Mouse (Mus musculus): ENCODE measurements around the gene Krt32. TPM values are rescaled to one million over a fixed set of nuclear protein-coding genes. Genes with fewer than 3 reads are reported as not detected.

The Krt32 gene
- total and polyA plus RNA-seq, 2 experiments: not detected

GRCm38 (mm10) chr11:100100391-100100790 lies 12.4 kb upstream of the Krt32 start:
- no peak overlapping the region for H3K9ac ChIP-seq (ENCODE audit: low read depth, low read length)
- H3K27ac ChIP-seq (replicated peaks; ENCODE audit: insufficient read depth, low read depth, low read length): no peak overlapping the region
- WGBS: 78% methylated on average over 4 of the region's 4 CpGs
- H3K79me2 ChIP-seq (ENCODE audit: control insufficient read depth, insufficient read depth, low read length): no peaks in the 10 kb centered on the region
- no peak for DNase-seq (ENCODE audit: extremely low read depth, low read depth, low spot score)
- H3K4me3 ChIP-seq (ENCODE audit: insufficient read depth, low read depth, low read length): no peak overlapping the region
- no peaks in the 10 kb centered on the region for H3K4me1 ChIP-seq (ENCODE audit: control insufficient read depth, insufficient read depth, low read length)
- TF ChIP-seq POLR2A (IDR thresholded peaks at IDR 0.05; ENCODE audit: extremely low read depth, insufficient read depth, low read length) (no peak), CTCF (IDR thresholded peaks at IDR 0.05; ENCODE audit: low read depth, low read length) (no peak)
- H3K36me3 ChIP-seq (ENCODE audit: control insufficient read depth, insufficient read depth, low read length): no peaks in the 10 kb centered on the region
- no peaks in the 10 kb centered on the region for H3K27me3 ChIP-seq (ENCODE audit: control insufficient read depth, insufficient read depth, low read length)

DNA sequence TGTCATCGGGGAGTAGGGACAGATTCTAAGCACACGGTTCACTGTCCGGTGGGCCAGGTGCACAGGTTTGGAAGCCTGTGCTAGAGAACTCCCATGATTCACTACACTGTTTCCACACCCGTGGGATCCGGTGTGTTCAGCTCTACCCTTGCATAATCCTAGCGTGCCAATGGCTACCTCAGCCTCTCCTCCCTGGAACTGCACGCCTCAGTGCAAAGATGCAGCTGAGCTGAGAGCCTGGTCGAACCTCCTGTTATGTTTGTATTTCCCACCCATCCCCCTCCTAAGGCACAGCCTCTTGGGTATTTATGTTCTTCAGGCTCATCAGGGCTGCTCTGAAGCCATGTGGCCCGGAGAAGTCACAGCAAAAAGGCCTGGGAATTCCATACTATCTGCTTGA lies 9.8 kb upstream of the Krt32 start:
- WGBS: 63% methylated on average over 9 of the region's 9 CpGs
- Histone ChIP-seq H3K9ac (ENCODE audit: low read depth, low read length) (no peak overlapping the region), H3K79me2 (ENCODE audit: control insufficient read depth, insufficient read depth, low read length) (no peaks in the 10 kb centered on the region), H3K27me3 (ENCODE audit: control insufficient read depth, insufficient read depth, low read length) (no peaks in the 10 kb centered on the region), H3K4me3 (ENCODE audit: insufficient read depth, low read depth, low read length) (no peak overlapping the region), H3K4me1 (ENCODE audit: control insufficient read depth, insufficient read depth, low read length) (no peaks in the 10 kb centered on the region), H3K27ac (replicated peaks; ENCODE audit: insufficient read depth, low read depth, low read length) (no peak overlapping the region), H3K36me3 (ENCODE audit: control insufficient read depth, insufficient read depth, low read length) (no peaks in the 10 kb centered on the region)
- TF ChIP-seq POLR2A (IDR thresholded peaks at IDR 0.05; ENCODE audit: extremely low read depth, insufficient read depth, low read length) (no peak), CTCF (IDR thresholded peaks at IDR 0.05; ENCODE audit: low read depth, low read length) (no peak)
- no peak for DNase-seq (ENCODE audit: extremely low read depth, low read depth, low spot score)

DNA sequence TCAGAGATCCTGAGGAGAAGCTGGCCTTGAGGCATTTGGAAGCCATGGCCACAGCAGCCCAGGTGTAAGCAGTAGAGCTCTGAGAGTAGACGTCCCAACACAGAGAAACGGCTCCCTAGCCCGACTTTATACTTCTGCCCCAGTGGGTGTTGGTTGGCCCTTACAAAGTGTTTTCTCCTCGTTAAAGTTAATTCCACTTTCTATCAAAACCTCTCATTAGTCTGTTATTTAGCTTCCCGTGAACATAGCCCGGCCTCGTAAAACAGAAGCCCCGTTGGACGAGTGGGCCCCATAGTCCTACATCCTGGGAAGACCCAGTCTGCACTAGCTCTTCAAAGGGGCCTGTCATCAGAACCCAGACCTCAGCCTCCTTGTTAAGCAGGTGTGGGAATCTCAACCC lies 8.1 kb upstream of the Krt32 start, which contains the start of gene Krt35:
Gene Krt35, minus strand, starts transcription at position 101 of the 400 bp plus-strand sequence.
- DNase-seq (ENCODE audit: extremely low read depth, low read depth, low spot score): no peak
- H3K4me3 ChIP-seq (ENCODE audit: insufficient read depth, low read depth, low read length): no peak within 1 kb of the TSS
- no peak within 1 kb of the TSS for H3K27ac ChIP-seq (replicated peaks; ENCODE audit: insufficient read depth, low read depth, low read length)
- no peaks in the 10 kb centered on the region for H3K4me1 ChIP-seq (ENCODE audit: control insufficient read depth, insufficient read depth, low read length)
- WGBS: 89% methylated on average over 9 of the region's 9 CpGs
- H3K27me3 ChIP-seq (ENCODE audit: control insufficient read depth, insufficient read depth, low read length): no peaks in the 10 kb centered on the region
- no peaks in the 10 kb centered on the region for H3K36me3 ChIP-seq (ENCODE audit: control insufficient read depth, insufficient read depth, low read length)
- TF ChIP-seq CTCF (IDR thresholded peaks at IDR 0.05; ENCODE audit: low read depth, low read length) (no peak), POLR2A (IDR thresholded peaks at IDR 0.05; ENCODE audit: extremely low read depth, insufficient read depth, low read length) (no peak)
- H3K9ac ChIP-seq (ENCODE audit: low read depth, low read length): no peak within 1 kb of the TSS
- H3K79me2 ChIP-seq (ENCODE audit: control insufficient read depth, insufficient read depth, low read length): no peaks in the 10 kb centered on the region

- DNase-seq (ENCODE audit: extremely low read depth, low read depth, low spot score): no peak
- Histone ChIP-seq H3K36me3 (ENCODE audit: control insufficient read depth, insufficient read depth, low read length) (no peaks in the 10 kb centered on the region), H3K79me2 (ENCODE audit: control insufficient read depth, insufficient read depth, low read length) (no peaks in the 10 kb centered on the region), H3K4me3 (ENCODE audit: insufficient read depth, low read depth, low read length) (no peak overlapping the region), H3K4me1 (ENCODE audit: control insufficient read depth, insufficient read depth, low read length) (no peaks in the 10 kb centered on the region), H3K27me3 (ENCODE audit: control insufficient read depth, insufficient read depth, low read length) (peaks cover 2% of the 10 kb centered on the region; the same call in 1 of the 2 replicates), H3K27ac (replicated peaks; ENCODE audit: insufficient read depth, low read depth, low read length) (no peak overlapping the region), H3K9ac (ENCODE audit: low read depth, low read length) (no peak overlapping the region)
- TF ChIP-seq CTCF (IDR thresholded peaks at IDR 0.05; ENCODE audit: low read depth, low read length): no peak
- TF ChIP-seq POLR2A (IDR thresholded peaks at IDR 0.05; ENCODE audit: extremely low read depth, insufficient read depth, low read length): no peak
- 62% methylated on average over 7 of the region's 7 CpGs for WGBS
Measured at GRCm38 (mm10) chr11:100088378-100089025, 476 bp upstream of the Krt32 start.

- no peaks in the 10 kb centered on the region for H3K4me1 ChIP-seq (ENCODE audit: control insufficient read depth, insufficient read depth, low read length)
Measured at GRCm38 (mm10) chr11:100073873-100074272, 14.2 kb downstream of the Krt32 start.

DNA sequence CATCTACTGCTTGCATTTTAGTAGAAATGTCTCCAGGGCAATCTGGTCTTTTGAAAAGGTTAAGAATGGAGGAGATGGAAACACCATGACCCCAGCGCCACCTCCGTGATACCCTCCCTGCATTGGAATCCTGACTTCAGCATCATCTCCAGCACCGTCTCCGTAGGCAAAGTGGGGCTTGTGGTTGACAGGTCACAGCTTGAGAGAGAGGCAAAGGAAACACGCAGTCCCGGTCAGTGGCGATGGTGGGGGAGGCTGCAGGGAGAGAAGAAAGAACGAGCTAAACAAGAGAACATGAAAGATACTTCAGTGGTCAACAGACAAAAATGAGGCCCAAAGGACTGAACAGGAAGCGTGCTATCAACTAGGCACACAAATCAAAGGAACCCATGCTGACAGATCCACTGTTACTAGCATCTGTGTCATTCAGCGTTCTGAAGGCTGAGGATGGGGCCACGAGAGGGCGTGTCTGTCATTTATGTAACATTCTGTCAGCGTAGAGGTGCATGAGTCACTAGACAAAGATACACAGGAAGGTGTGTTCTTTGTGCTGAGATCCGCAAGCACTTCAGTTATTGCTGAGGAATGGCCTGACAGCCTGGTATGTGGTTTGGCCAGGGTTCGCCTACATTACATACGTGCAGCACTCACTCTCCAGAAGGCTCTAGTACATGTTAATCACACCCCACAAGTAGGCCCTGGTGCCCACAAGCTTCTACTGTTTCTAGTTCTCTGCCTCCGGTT lies 20.6 kb downstream of the Krt32 start:
- Histone ChIP-seq H3K9ac (ENCODE audit: low read depth, low read length) (no peak overlapping the region), H3K36me3 (ENCODE audit: control insufficient read depth, insufficient read depth, low read length) (no peaks in the 10 kb centered on the region), H3K27me3 (ENCODE audit: control insufficient read depth, insufficient read depth, low read length) (no peaks in the 10 kb centered on the region), H3K4me3 (ENCODE audit: insufficient read depth, low read depth, low read length) (no peak overlapping the region), H3K27ac (replicated peaks; ENCODE audit: insufficient read depth, low read depth, low read length) (no peak overlapping the region), H3K4me1 (ENCODE audit: control insufficient read depth, insufficient read depth, low read length) (no peaks in the 10 kb centered on the region), H3K79me2 (ENCODE audit: control insufficient read depth, insufficient read depth, low read length) (no peaks in the 10 kb centered on the region)
- TF ChIP-seq POLR2A (IDR thresholded peaks at IDR 0.05; ENCODE audit: extremely low read depth, insufficient read depth, low read length): no peak
- no peak for TF ChIP-seq CTCF (IDR thresholded peaks at IDR 0.05; ENCODE audit: low read depth, low read length)
- 80% methylated on average over 17 of the region's 17 CpGs for WGBS
- DNase-seq (ENCODE audit: extremely low read depth, low read depth, low spot score): no peak

More at GRCm38 (mm10) chr11:100073873-100074272, 14.2 kb downstream of the Krt32 start:
- 68% methylated on average over 1 of the region's 1 CpGs for WGBS
- H3K36me3 ChIP-seq (ENCODE audit: control insufficient read depth, insufficient read depth, low read length): no peaks in the 10 kb centered on the region
- no peak overlapping the region for H3K27ac ChIP-seq (replicated peaks; ENCODE audit: insufficient read depth, low read depth, low read length)
- no peak overlapping the region for H3K4me3 ChIP-seq (ENCODE audit: insufficient read depth, low read depth, low read length)
- no peak overlapping the region for H3K9ac ChIP-seq (ENCODE audit: low read depth, low read length)
- no peaks in the 10 kb centered on the region for H3K79me2 ChIP-seq (ENCODE audit: control insufficient read depth, insufficient read depth, low read length)
- TF ChIP-seq POLR2A (IDR thresholded peaks at IDR 0.05; ENCODE audit: extremely low read depth, insufficient read depth, low read length): no peak
- no peak for TF ChIP-seq CTCF (IDR thresholded peaks at IDR 0.05; ENCODE audit: low read depth, low read length)
- no peaks in the 10 kb centered on the region for H3K27me3 ChIP-seq (ENCODE audit: control insufficient read depth, insufficient read depth, low read length)
- no peak for DNase-seq (ENCODE audit: extremely low read depth, low read depth, low spot score)
